Mouse (Mus musculus): ENCODE data around the gene Trmt1. TPM values are rescaled to one million over a fixed set of nuclear protein-coding genes. Genes with fewer than 3 reads are reported as not detected.

Gene Trmt1
- polyA plus RNA-seq, 2 experiments = 71.7 to 158 TPM

DNA sequence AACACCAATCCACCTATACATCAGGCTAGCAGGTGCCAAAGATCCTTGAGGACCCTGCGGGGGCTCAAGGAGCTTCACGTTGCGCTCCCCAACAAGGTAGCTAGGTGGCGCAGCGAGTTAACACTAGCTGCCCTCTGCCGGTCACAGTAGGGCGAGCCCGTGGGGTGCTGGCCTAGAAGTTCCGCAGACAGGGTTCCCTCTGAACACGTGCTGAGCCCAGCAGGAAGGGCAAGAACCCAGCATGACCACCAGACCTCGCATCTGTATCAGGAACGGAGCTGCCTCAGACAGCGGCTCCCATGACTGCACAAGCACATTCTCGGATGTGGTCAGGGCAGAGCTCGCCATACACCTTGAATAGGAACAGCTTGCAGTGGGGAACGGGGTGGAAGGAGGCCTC lies 51.5 kb downstream of the Trmt1 start:
- no peaks in the 10 kb centered on the region for H3K27me3 ChIP-seq (ENCODE audit: control insufficient read depth, insufficient read depth, low read length)
- peak overlapping the region; percentile 70 for H3K27ac ChIP-seq (replicated peaks; ENCODE audit: low read depth, low read length)
- H3K9ac ChIP-seq (ENCODE audit: low read depth, low read length, severe bottlenecking) = 0 out of 2 replicates have a peak overlapping the region, but pooled peaks have one; percentile 34
- peak; percentile 89 for DNase-seq (ENCODE audit: low spot score)
- H3K4me1 ChIP-seq (ENCODE audit: control insufficient read depth, insufficient read depth, low read length) = peaks cover 88% of the 10 kb centered on the region
- ATAC-seq (ENCODE audit: low FRiP score, low read depth) = 0 out of 2 replicates have a peak, but pooled peaks have one; percentile 16
- no peak overlapping the region for H3K4me3 ChIP-seq (replicated peaks; ENCODE audit: low read length)
- no peaks in the 10 kb centered on the region for H3K9me3 ChIP-seq (ENCODE audit: control insufficient read depth, low read length)
- peaks cover 10% of the 10 kb centered on the region for H3K36me3 ChIP-seq (ENCODE audit: control insufficient read depth, insufficient read depth, low read length)
- 4% methylated on average over 16 of the region's 16 CpGs for WGBS
- peak overlapping the region; percentile 28; the same call in 1 of the 2 replicates for H3K4me2 ChIP-seq (replicated peaks; ENCODE audit: low read depth, low read length, severe bottlenecking)
- TF ChIP-seq POLR2A (IDR thresholded peaks at IDR 0.05; ENCODE audit: borderline replicate concordance, extremely low read depth, insufficient read depth, insufficient read length) = no peak

DNA sequence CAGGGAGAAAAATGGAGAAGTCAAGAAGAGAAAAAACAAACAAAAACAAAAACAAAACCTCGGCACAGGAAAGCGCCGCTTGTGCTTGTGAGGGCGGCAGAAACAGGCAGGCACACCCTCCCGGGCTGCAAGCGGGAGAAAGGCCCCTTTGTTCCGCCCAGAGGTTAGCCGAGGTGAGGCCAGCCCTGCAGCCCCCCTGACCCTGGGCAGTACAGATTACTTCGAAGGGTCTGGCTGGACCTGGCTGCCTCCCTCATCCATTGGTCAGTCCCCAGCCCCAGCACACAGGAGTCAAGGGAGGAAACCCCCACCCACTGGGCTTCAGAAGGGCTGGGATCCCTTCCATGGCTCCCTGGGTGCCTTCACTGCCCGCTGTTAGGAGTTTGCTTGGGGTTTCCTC lies 52.2 kb downstream of the Trmt1 start:
- no peaks in the 10 kb centered on the region for H3K9me3 ChIP-seq (ENCODE audit: control insufficient read depth, low read length)
- H3K4me1 ChIP-seq (ENCODE audit: control insufficient read depth, insufficient read depth, low read length) = peaks cover 88% of the 10 kb centered on the region
- H3K27me3 ChIP-seq (ENCODE audit: control insufficient read depth, insufficient read depth, low read length) = no peaks in the 10 kb centered on the region
- H3K4me2 ChIP-seq (replicated peaks; ENCODE audit: low read depth, low read length, severe bottlenecking) = peak overlapping the region; percentile 28; the same call in 1 of the 2 replicates
- no peak for DNase-seq (ENCODE audit: low spot score)
- 19% methylated on average over 10 of the region's 10 CpGs for WGBS
- TF ChIP-seq POLR2A (IDR thresholded peaks at IDR 0.05; ENCODE audit: borderline replicate concordance, extremely low read depth, insufficient read depth, insufficient read length) = no peak
- no peak overlapping the region for H3K4me3 ChIP-seq (replicated peaks; ENCODE audit: low read length)
- peak overlapping the region; percentile 70 for H3K27ac ChIP-seq (replicated peaks; ENCODE audit: low read depth, low read length)
- ATAC-seq (ENCODE audit: low FRiP score, low read depth) = no peak
- peaks cover 10% of the 10 kb centered on the region for H3K36me3 ChIP-seq (ENCODE audit: control insufficient read depth, insufficient read depth, low read length)
- peak overlapping the region; percentile 34; the same call in 1 of the 2 replicates for H3K9ac ChIP-seq (ENCODE audit: low read depth, low read length, severe bottlenecking)

DNA sequence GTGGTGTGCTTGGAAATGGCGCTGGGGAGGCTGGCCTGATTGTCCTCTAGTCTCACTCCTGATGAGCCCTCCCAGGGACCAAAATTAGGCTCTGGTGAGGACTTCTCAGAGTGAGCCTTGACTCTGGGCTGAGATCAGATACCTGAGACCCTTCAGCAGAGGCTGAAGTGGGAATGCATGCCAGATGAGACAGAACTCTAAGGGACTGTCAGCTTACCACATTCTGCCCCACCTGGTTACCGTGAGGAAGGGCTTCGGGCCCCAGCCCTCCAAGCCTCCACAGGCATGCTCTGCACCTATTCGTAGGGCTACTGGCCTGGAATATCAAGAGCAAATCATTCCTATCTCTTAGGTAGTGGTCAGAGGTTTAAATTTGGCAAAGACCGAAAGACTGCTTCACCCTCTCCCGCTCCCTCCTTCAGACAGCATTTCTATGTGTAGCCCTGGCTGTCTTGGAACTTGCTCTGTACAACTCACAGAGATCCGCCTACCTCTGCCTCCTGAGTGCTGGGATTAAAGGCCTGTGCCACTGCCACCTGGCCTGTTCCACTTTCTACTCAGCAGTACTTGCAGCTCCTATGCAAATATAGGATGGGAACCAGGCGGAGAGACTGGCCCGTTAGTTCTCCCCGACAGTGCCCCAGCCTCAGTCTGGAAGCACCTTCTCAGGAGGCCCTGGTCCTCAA lies 52.8 kb downstream of the Trmt1 start:
- no peak for DNase-seq (ENCODE audit: low spot score)
- Histone ChIP-seq H3K4me3 (replicated peaks; ENCODE audit: low read length) (no peak overlapping the region), H3K27ac (replicated peaks; ENCODE audit: low read depth, low read length) (peak overlapping the region; percentile 70), H3K9ac (ENCODE audit: low read depth, low read length, severe bottlenecking) (peak overlapping the region; percentile 34; the same call in 1 of the 2 replicates), H3K4me1 (ENCODE audit: control insufficient read depth, insufficient read depth, low read length) (peaks cover 89% of the 10 kb centered on the region), H3K4me2 (replicated peaks; ENCODE audit: low read depth, low read length, severe bottlenecking) (peak overlapping the region; percentile 28; the same call in 1 of the 2 replicates), H3K9me3 (ENCODE audit: control insufficient read depth, low read length) (no peaks in the 10 kb centered on the region), H3K36me3 (ENCODE audit: control insufficient read depth, insufficient read depth, low read length) (peaks cover 10% of the 10 kb centered on the region), H3K27me3 (ENCODE audit: control insufficient read depth, insufficient read depth, low read length) (no peaks in the 10 kb centered on the region)
- no peak for TF ChIP-seq POLR2A (IDR thresholded peaks at IDR 0.05; ENCODE audit: borderline replicate concordance, extremely low read depth, insufficient read depth, insufficient read length)
- 32% methylated on average over 10 of the region's 10 CpGs for WGBS
- ATAC-seq (ENCODE audit: low FRiP score, low read depth) = no peak

DNA sequence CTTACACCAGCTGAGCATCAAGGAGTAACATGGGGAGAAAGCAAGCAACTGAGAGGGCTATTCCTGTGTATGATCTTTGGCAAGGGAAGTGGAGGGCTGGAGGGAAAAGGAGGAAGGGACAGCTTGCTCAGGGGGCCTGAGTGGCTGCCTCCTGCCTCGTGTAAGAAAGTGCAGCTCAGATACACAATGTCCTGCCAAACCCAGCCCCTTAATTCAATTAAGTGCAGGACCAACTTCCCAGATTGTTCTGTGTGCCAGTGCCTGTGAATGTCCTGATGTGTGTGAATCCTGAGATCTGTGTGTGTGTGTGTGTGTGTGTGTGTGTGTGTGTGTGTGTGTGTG lies 53.3 kb downstream of the Trmt1 start:
- Histone ChIP-seq H3K27ac (replicated peaks; ENCODE audit: low read depth, low read length) (peak overlapping the region; percentile 70; the same call in 1 of the 2 replicates), H3K4me2 (replicated peaks; ENCODE audit: low read depth, low read length, severe bottlenecking) (no peak overlapping the region), H3K9ac (ENCODE audit: low read depth, low read length, severe bottlenecking) (peak overlapping the region; percentile 34; the same call in 1 of the 2 replicates), H3K4me3 (replicated peaks; ENCODE audit: low read length) (no peak overlapping the region), H3K4me1 (ENCODE audit: control insufficient read depth, insufficient read depth, low read length) (peaks cover 92% of the 10 kb centered on the region), H3K27me3 (ENCODE audit: control insufficient read depth, insufficient read depth, low read length) (no peaks in the 10 kb centered on the region), H3K9me3 (ENCODE audit: control insufficient read depth, low read length) (no peaks in the 10 kb centered on the region), H3K36me3 (ENCODE audit: control insufficient read depth, insufficient read depth, low read length) (peaks cover 6% of the 10 kb centered on the region)
- 0% methylated on average over 1 of the region's 1 CpGs for WGBS
- TF ChIP-seq POLR2A (IDR thresholded peaks at IDR 0.05; ENCODE audit: borderline replicate concordance, extremely low read depth, insufficient read depth, insufficient read length) = no peak
- ATAC-seq (ENCODE audit: low FRiP score, low read depth) (no peak), DNase-seq (ENCODE audit: low spot score) (no peak)

DNA sequence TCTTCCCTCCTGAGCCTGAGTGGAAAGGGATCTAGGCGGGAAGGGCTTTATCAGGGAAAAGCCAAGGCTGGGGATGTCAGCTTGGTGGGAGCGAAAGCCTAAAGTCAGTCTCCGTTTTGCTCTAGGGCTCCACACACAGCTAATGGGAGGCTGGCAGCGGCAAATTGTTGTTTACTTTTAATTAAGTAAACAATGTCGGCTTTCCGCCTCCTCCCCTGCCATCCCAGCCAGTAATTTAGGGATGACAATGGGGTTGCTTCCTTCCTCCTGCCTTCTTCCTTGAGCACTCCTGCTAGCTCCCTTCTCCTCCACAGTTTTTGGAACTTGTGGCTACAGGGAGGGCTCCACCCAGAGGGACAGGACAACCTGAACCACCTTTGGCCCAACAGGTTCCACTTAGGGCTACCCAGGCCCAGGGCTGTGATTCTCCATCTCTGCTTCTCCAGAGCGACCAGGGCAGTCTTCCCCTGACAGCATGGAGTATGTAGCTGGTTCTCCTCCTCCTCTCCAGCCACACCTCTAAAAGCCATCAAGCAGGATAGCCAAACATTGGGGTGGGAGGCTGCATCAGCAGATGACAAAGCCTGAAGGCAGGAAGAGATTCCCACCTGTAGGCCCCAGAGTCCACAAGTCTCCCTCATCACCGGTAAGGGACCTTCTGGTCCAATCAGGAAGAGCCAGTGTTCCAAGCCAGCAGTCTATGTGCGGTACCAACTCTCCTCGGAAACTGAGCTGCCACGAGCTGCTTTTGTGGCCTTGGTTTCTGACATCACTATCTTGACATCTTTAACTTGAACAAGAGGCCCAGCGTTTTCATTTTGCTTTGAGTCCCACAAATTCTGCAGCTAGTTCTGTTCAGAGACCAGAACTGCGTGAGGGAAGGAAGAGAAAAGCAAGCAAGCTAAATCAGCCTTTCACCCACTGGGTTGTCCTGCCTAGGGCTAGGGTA lies 55.1 kb downstream of the Trmt1 start:
- H3K9me3 ChIP-seq (ENCODE audit: control insufficient read depth, low read length) = no peaks in the 10 kb centered on the region

More for the DNA sequence above, 55.1 kb downstream of the Trmt1 start:
- 36% methylated on average over 13 of the region's 13 CpGs for WGBS
- no peak for ATAC-seq (ENCODE audit: low FRiP score, low read depth)
- no peaks in the 10 kb centered on the region for H3K27me3 ChIP-seq (ENCODE audit: control insufficient read depth, insufficient read depth, low read length)
- H3K4me3 ChIP-seq (replicated peaks; ENCODE audit: low read length) = peak overlapping the region; percentile 17; the same call in 1 of the 2 replicates
- peak overlapping the region; percentile 45 for H3K4me2 ChIP-seq (replicated peaks; ENCODE audit: low read depth, low read length, severe bottlenecking)
- TF ChIP-seq POLR2A (IDR thresholded peaks at IDR 0.05; ENCODE audit: borderline replicate concordance, extremely low read depth, insufficient read depth, insufficient read length) = no peak
- peaks cover 6% of the 10 kb centered on the region for H3K36me3 ChIP-seq (ENCODE audit: control insufficient read depth, insufficient read depth, low read length)
- no peak for DNase-seq (ENCODE audit: low spot score)
- H3K9ac ChIP-seq (ENCODE audit: low read depth, low read length, severe bottlenecking) = peak overlapping the region; percentile 53; the same call in 1 of the 2 replicates
- peaks cover 98% of the 10 kb centered on the region for H3K4me1 ChIP-seq (ENCODE audit: control insufficient read depth, insufficient read depth, low read length)
- peak overlapping the region; percentile 99 for H3K27ac ChIP-seq (replicated peaks; ENCODE audit: low read depth, low read length)
